Mouse (Mus musculus): Measurements from ENCODE around the gene Khdc3.

DNA sequence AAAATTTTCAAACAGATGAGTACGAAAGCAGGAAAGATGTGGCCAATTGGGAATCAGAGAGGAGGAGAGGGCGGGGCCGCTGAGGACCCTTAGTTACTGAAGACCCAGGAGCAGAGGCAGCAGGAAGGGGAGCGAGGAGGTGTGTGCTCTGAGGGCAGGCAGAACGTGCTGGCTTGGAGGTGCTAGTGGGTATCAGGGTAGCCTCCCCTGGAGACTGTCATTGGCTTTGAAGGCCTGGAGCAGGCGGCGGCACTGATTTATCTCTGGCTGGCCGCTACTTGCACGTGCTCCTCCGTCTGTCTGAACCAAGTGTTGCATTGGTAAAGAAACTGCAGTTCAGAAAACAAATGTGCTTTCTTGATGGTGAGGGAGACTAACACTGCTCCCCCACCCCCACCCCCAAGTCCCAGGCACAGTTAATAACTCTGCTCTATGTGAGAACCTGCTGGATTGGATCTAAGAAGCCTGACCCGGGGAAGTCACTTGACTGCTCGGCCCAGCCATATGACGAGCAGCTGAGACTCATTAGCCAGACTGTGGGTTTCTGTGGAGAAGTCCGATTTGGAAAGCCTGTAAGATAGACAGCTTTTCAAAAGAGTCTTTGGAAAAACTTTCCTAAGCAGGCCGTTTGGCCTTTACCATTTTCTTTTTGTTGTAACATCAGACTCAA is 37.9 kb upstream of the Khdc3 start:
- TF ChIP-seq EP300 (IDR thresholded peaks at IDR 0.05; ENCODE audit: low read depth) (no peak), CTCF (IDR thresholded peaks at IDR 0.05; ENCODE audit: low read depth) (no peak)
